Mouse (Mus musculus): ENCODE data around the gene Mrpl18.

- TF ChIP-seq CTCF (IDR thresholded peaks at IDR 0.05; ENCODE audit: extremely low read depth, insufficient read depth, low read length): no peak
- no peak for TF ChIP-seq POLR2A (IDR thresholded peaks at IDR 0.05; ENCODE audit: extremely low read depth, insufficient read depth, low read length)
Measured at GRCm38 (mm10) chr17:12925703-12926180, 9.6 kb upstream of the Mrpl18 start.
